8 mouse cellular contexts compared by ENCODE assay signal in genomic region chr5:41844820-41845557, GRCm38 (mm10). TPM values are rescaled to one million over a fixed set of nuclear protein-coding genes. Genes with fewer than 3 reads are reported as not detected.
DNase-seq lines count a peak whose midpoint lies in the region; ATAC-seq lines count a peak whose summit lies in the region.

No protein-coding gene starts in this region.

- peak overlapping the region; percentile 41 to 100 for H3K4me3 ChIP-seq in heart, embryonic 14.5 days (ENCODE audit: control insufficient read depth in 1 of 2, insufficient read depth in 1 of 2, low read depth in 1 of 2, low read length in 2 of 2)
- peak overlapping the region; percentile 100 for H3K4me3 ChIP-seq in kidney, embryonic 16.5 days (ENCODE audit: low read length)

- H3K9me3 ChIP-seq in heart, embryonic 14.5 days (ENCODE audit: control insufficient read depth, low read length): no peaks in the 10 kb centered on the region
- no peaks in the 10 kb centered on the region for H3K9me3 ChIP-seq in kidney, embryonic 16.5 days (ENCODE audit: low read length)

- intact Hi-C loops in left cerebral cortex, postnatal 10 days (cut with DNase I): no loop called here

- DNase-seq in R1 (ENCODE audit: low read depth, low spot score): peak; percentile 86
- DNase-seq in embryo, embryonic 10.5 days (ENCODE audit: low spot score): peak; percentile 49
- DNase-seq in lung, postnatal 25 days (ENCODE audit: low spot score): peak; percentile 14
- peak; percentile 39 to 42 for DNase-seq in spleen, postnatal 10 days (ENCODE audit: low spot score in 2 of 2)
- no peak for DNase-seq in left cerebral cortex, postnatal 10 days (ENCODE audit: extremely low spot score in 1 of 2, low spot score in 2 of 2)

- peak overlapping the region; percentile 37 to 71; a peak in 3 of 4 replicates for H3K27ac ChIP-seq in heart, embryonic 14.5 days (replicated peaks in 1 of 2; ENCODE audit: control insufficient read depth in 1 of 2, insufficient read depth in 1 of 2, low read depth in 2 of 2, low read length in 2 of 2)
- H3K27ac ChIP-seq in kidney, embryonic 16.5 days (ENCODE audit: low read length): no peak overlapping the region

- peak; percentile 54 for ATAC-seq in CD4-positive, CD25-positive, alpha-beta regulatory T cell, adult 4 months
- 0 out of 2 replicates have a peak, but pooled peaks have one; percentile 5 for ATAC-seq in heart, embryonic 14.5 days (ENCODE audit: insufficient number of reproducible peaks, insufficient read depth, low FRiP score, low read depth)
- ATAC-seq in kidney, embryonic 16.5 days (ENCODE audit: low FRiP score, low TSS enrichment): peak; percentile 42

- WGBS in heart, embryonic 14.5 days: 21% methylated on average over 16 of the region's 16 CpGs
- 23% methylated on average over 16 of the region's 16 CpGs for WGBS in kidney, embryonic 16.5 days

- peak overlapping the region; percentile 86 for H3K4me2 ChIP-seq in heart, embryonic 14.5 days (ENCODE audit: low read length)
- H3K4me2 ChIP-seq in kidney, embryonic 16.5 days (replicated peaks; ENCODE audit: low read depth, low read length): peak overlapping the region; percentile 62

- H3K4me1 ChIP-seq in heart, embryonic 14.5 days (ENCODE audit: control insufficient read depth in 2 of 2, insufficient read depth in 2 of 2, low read length in 2 of 2): peaks cover 9 to 19% of the 10 kb centered on the region in 2 experiments
- H3K4me1 ChIP-seq in kidney, embryonic 16.5 days (ENCODE audit: insufficient read depth, low read length): peaks cover 18% of the 10 kb centered on the region

- H3K27me3 ChIP-seq in heart, embryonic 14.5 days (ENCODE audit: control insufficient read depth, insufficient read depth, low read length): no peaks in the 10 kb centered on the region
- H3K27me3 ChIP-seq in kidney, embryonic 16.5 days (ENCODE audit: insufficient read depth, low read length): no peaks in the 10 kb centered on the region

- peak overlapping the region; percentile 98 for H3K9ac ChIP-seq in heart, embryonic 14.5 days (ENCODE audit: low read length)
- peak overlapping the region; percentile 59 for H3K9ac ChIP-seq in kidney, embryonic 16.5 days (replicated peaks; ENCODE audit: low read length)

- H3K36me3 ChIP-seq in heart, embryonic 14.5 days (ENCODE audit: control insufficient read depth, insufficient read depth, low read length): no peaks in the 10 kb centered on the region
- H3K36me3 ChIP-seq in kidney, embryonic 16.5 days (ENCODE audit: insufficient read depth, low read length): 0 out of 2 replicates have a peak, but pooled peaks cover 3% of the 10 kb centered on the region

RNA-seq across cellular contexts. Expression of gene Bod1l, which starts 0.9 kb away (rescaled TPM):
- 10 to 100 TPM; 34.0 to 46.1 TPM for polyA plus RNA-seq in CD4-positive, CD25-positive, alpha-beta regulatory T cell, adult 4 months (2017; shearing (Covaris generic))
- 15.4 and 16.7 TPM in 2 replicates for polyA plus RNA-seq in heart, embryonic 14.5 days (2014; fragmentation: Nextera tagmentation; extraction: Ambion mirVana)
- 19.0 and 20.9 TPM in 2 replicates for polyA plus RNA-seq in kidney, embryonic 16.5 days (2015; fragmentation: Nextera tagmentation; extraction: Ambion mirVana)
- total RNA-seq in left cerebral cortex, postnatal 10 days (2021): 10 to 100 TPM; 32.8 to 33.3 TPM

Comparison
In these comparisons a context has a peak if more than half of its experiments do, and no peak if none do; other contexts are left out.
1. DNase-seq: peak in R1 (single experiment), embryo, embryonic 10.5 days (single experiment), lung, postnatal 25 days (single experiment) and spleen, postnatal 10 days (2 of 2); none in left cerebral cortex, postnatal 10 days (0 of 2).
2. Peak in every context shown above with its lines, with median percentiles within 50 percentile points of each other: ATAC-seq.